Mouse (Mus musculus) megakaryocyte, embryonic 14.5 days (primary cell): ENCODE data around the gene Zfp609.

ENCODE experiments used
- FLI1 ChIP-seq: IDR thresholded peaks from 2 replicates; pipeline ENCODE4 v1.6.1; 2012; ENCODE audit warnings: low read length, inconsistent platforms, mixed read lengths
- GATA1 ChIP-seq: IDR thresholded peaks from 3 replicates; pipeline ENCODE4 v1.6.1; 2012; ENCODE audit warnings: mixed read lengths, low read length, inconsistent platforms, borderline replicate concordance

DNA sequence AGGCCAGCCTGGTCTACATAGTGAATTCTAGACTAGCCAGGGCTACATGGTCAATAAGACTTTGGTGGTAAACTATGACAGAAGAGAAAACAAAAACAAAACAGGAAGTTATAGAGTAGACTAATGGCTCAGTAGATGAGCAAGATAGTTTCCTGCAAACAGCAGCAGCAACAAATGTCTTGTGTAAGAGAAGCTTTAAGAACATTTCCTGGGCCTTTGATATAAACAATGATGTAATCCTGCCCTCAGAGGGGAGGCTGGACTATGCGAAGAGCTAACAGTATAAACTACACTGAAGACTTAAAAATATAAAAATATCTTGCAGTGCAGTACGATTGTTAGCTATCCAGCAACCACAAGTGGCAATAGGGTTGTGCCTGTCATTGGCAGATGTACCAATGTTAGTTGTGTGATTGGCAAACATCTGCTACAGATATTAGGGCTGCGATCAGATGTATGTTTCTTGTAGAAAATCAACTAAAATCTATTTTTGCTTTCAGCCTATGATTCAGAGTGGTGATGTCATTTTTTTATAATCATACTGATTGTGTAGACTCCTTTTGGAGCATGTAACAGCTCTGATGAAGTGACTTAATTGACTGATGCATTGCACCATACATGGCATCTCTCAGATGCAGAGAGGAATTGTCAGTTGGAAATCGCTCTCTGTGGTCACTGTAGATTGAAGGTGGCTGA lies 146.3 kb downstream of the Zfp609 start:
- TF ChIP-seq GATA1, result no peak
- TF ChIP-seq FLI1, result no peak
